Mouse (Mus musculus) stomach, embryonic 14.5 days (tissue): ENCODE measurements around the gene Klk1b9. TPM values are rescaled to one million over a fixed set of nuclear protein-coding genes. Genes with fewer than 3 reads are reported as not detected.
"Not testable (repeated sequence)": the region's sequence is repeated elsewhere in the genome, so short reads cannot be mapped to it uniquely, and the experiment has no call there.

ENCODE experiments used
- ATAC-seq: fragments of 200-750 bp; cut with Nextera tagmentation; 2 replicates; pipeline ENCODE4 v1.8.0; 2017; ENCODE audit warnings: low read depth, moderate TSS enrichment; ENCODE audit not compliant: insufficient number of reproducible peaks, insufficient read depth, low FRiP score
- H3K27ac ChIP-seq: fragments of 300-500 bp; sonication (generic); 2 replicates; pipeline ENCODE4 v1.5.1; 2014; ENCODE audit warnings: mild to moderate bottlenecking, low read length, moderate library complexity, mixed read lengths
- H3K27me3 ChIP-seq: fragments of 300-500 bp; sonication (generic); 2 replicates; pipeline ENCODE4 v1.6.1; 2014; ENCODE audit warnings: low read length, control low read depth, mixed read lengths; ENCODE audit not compliant: control insufficient read depth, insufficient read depth
- H3K36me3 ChIP-seq: fragments of 300-500 bp; sonication (generic); 2 replicates; pipeline ENCODE4 v1.6.1; 2014; ENCODE audit warnings: mild to moderate bottlenecking, control low read depth, low read length, moderate library complexity, mixed read lengths; ENCODE audit not compliant: control insufficient read depth, insufficient read depth
- H3K4me1 ChIP-seq: fragments of 300-500 bp; sonication (generic); 2 replicates; pipeline ENCODE4 v1.6.1; 2014; ENCODE audit warnings: low read length, control low read depth, mixed read lengths; ENCODE audit not compliant: control insufficient read depth, insufficient read depth
- H3K4me2 ChIP-seq: fragments of 300-500 bp; sonication (generic); replicated peaks from 2 replicates; pipeline ENCODE4 v1.6.1; 2014; ENCODE audit warnings: low read depth, low read length, control low read depth
- H3K4me3 ChIP-seq: fragments of 300-500 bp; sonication (generic); 2 replicates; pipeline ENCODE4 v1.5.1; 2014; ENCODE audit warnings: low read depth, low read length, control low read depth
- H3K9ac ChIP-seq: fragments of 300-500 bp; sonication (generic); replicated peaks from 2 replicates; pipeline ENCODE4 v1.6.1; 2014; ENCODE audit warnings: low read depth, mild to moderate bottlenecking, control low read depth, low read length, moderate library complexity, mixed read lengths
- H3K9me3 ChIP-seq: fragments of 300-500 bp; sonication (generic); 2 replicates; pipeline ENCODE4 v1.6.1; 2016; ENCODE audit warnings: low read depth, low read length, control low read depth; ENCODE audit not compliant: control insufficient read depth
- WGBS: fragments of 180-500 bp; shearing (Covaris S2); extraction: QIAGEN DNeasy Blood & Tissue Kit; methylation state at CpG from one replicate; pipeline ENCODE4 v1.1.7; 2014; 5-methylcytosine and 5-hydroxymethylcytosine counted together
- polyA plus RNA-seq: library from polyadenylated mRNA; unstranded; fragments of >200 nt; fragmentation: Nextera tagmentation; extraction: Ambion mirVana; gene quantifications from 2 replicates; pipeline ENCODE4 v1.2.1, GENCODE M21; 2014

The Klk1b9 gene
- polyA plus RNA-seq, 1 experiment from 2014 or later = not detected

- WGBS = 63% methylated on average over 4 of the region's 4 CpGs
- Histone ChIP-seq H3K9ac (no peak overlapping the region), H3K4me3 (no peak overlapping the region), H3K4me2 (no peak overlapping the region), H3K27ac (no peak overlapping the region), H3K27me3 (no peaks in the 10 kb centered on the region), H3K36me3 (no peaks in the 10 kb centered on the region), H3K9me3 (no peaks in the 10 kb centered on the region), H3K4me1 (no peaks in the 10 kb centered on the region)
- no peak for ATAC-seq
Observed at GRCm38 (mm10) chr7:43952703-43953102, 23.2 kb upstream of the Klk1b9 start.

- no peaks in the 10 kb centered on the region for H3K27me3 ChIP-seq
- no peak within 1 kb of the TSS for H3K27ac ChIP-seq
- no peak within 1 kb of the TSS for H3K4me3 ChIP-seq
- H3K4me2 ChIP-seq = no peak within 1 kb of the TSS
- H3K4me1 ChIP-seq = no peaks in the 10 kb centered on the region
- no peaks in the 10 kb centered on the region for H3K9me3 ChIP-seq
- ATAC-seq = no peak
- WGBS = 69% methylated on average over 3 of the region's 3 CpGs
- H3K9ac ChIP-seq = no peak within 1 kb of the TSS
- H3K36me3 ChIP-seq = no peaks in the 10 kb centered on the region
Observed at GRCm38 (mm10) chr7:43966451-43966850, 9.4 kb upstream of the Klk1b9 start, which contains the start of gene Klk1b1. Klk1b1 (plus strand) TSS chr7:43966751.

- no peak for ATAC-seq
- Histone ChIP-seq H3K27me3 (no peaks in the 10 kb centered on the region), H3K27ac (no peak overlapping the region), H3K36me3 (no peaks in the 10 kb centered on the region), H3K4me2 (no peak overlapping the region), H3K4me3 (no peak overlapping the region), H3K9ac (no peak overlapping the region), H3K4me1 (no peaks in the 10 kb centered on the region), H3K9me3 (no peaks in the 10 kb centered on the region)
- 78% methylated on average over 3 of the region's 3 CpGs for WGBS
Observed at GRCm38 (mm10) chr7:43967058-43967457, 8.8 kb upstream of the Klk1b9 start.

GRCm38 (mm10) chr7:43967612-43968011 is 8.2 kb upstream of the Klk1b9 start:
- H3K4me2 ChIP-seq = no peak overlapping the region
- H3K27ac ChIP-seq = no peak overlapping the region
- no peak overlapping the region for H3K9ac ChIP-seq
- H3K9me3 ChIP-seq = no peaks in the 10 kb centered on the region
- no peak for ATAC-seq
- 75% methylated on average over 2 of the region's 2 CpGs for WGBS
- H3K27me3 ChIP-seq = no peaks in the 10 kb centered on the region
- no peaks in the 10 kb centered on the region for H3K36me3 ChIP-seq
- no peak overlapping the region for H3K4me3 ChIP-seq
- no peaks in the 10 kb centered on the region for H3K4me1 ChIP-seq

GRCm38 (mm10) chr7:43985657-43986056 is 9.8 kb downstream of the Klk1b9 start:
- H3K4me2 ChIP-seq = no peak overlapping the region
- H3K9me3 ChIP-seq = no peaks in the 10 kb centered on the region
- no peaks in the 10 kb centered on the region for H3K27me3 ChIP-seq
- no peak overlapping the region for H3K4me3 ChIP-seq
- no peak overlapping the region for H3K9ac ChIP-seq
- no peaks in the 10 kb centered on the region for H3K36me3 ChIP-seq
- H3K27ac ChIP-seq = no peak overlapping the region
- no peak for ATAC-seq
- H3K4me1 ChIP-seq = no peaks in the 10 kb centered on the region

- not testable (repeated sequence) for H3K9me3 ChIP-seq, H3K27ac ChIP-seq, H3K4me3 ChIP-seq, H3K27me3 ChIP-seq, H3K9ac ChIP-seq, ATAC-seq, H3K4me1 ChIP-seq, H3K4me2 ChIP-seq, H3K36me3 ChIP-seq
- WGBS = 67% methylated on average over 1 of the region's 1 CpGs
Observed at GRCm38 (mm10) chr7:43994821-43995220, 19.0 kb downstream of the Klk1b9 start.

GRCm38 (mm10) chr7:43995577-43995976 is 19.7 kb downstream of the Klk1b9 start, which contains the start of gene Klk1b11:
Klk1b11 (plus strand) TSS chr7:43995877.
- H3K9ac ChIP-seq, H3K27ac ChIP-seq, H3K9me3 ChIP-seq, ATAC-seq, H3K36me3 ChIP-seq, H3K27me3 ChIP-seq, H3K4me1 ChIP-seq, H3K4me2 ChIP-seq, H3K4me3 ChIP-seq: not testable (repeated sequence)
- WGBS = 69% methylated on average over 4 of the region's 4 CpGs

- Histone ChIP-seq H3K9ac (no peak overlapping the region), H3K4me3 (no peak overlapping the region), H3K4me1 (no peaks in the 10 kb centered on the region), H3K4me2 (no peak overlapping the region), H3K9me3 (no peaks in the 10 kb centered on the region), H3K27ac (no peak overlapping the region), H3K36me3 (no peaks in the 10 kb centered on the region), H3K27me3 (no peaks in the 10 kb centered on the region)
- no peak for ATAC-seq
Observed at GRCm38 (mm10) chr7:44004847-44005246, 29.0 kb downstream of the Klk1b9 start.

GRCm38 (mm10) chr7:44011868-44012267 is 36.0 kb downstream of the Klk1b9 start, which contains the start of gene Klk1b26:
Klk1b26 (plus strand) TSS chr7:44012168.
- H3K27me3 ChIP-seq, H3K9me3 ChIP-seq, H3K27ac ChIP-seq, H3K36me3 ChIP-seq, H3K9ac ChIP-seq, ATAC-seq, H3K4me3 ChIP-seq, H3K4me1 ChIP-seq, H3K4me2 ChIP-seq: not testable (repeated sequence)
